Mouse (Mus musculus) G1E (cell line): ENCODE data around the gene Gm11077.

ENCODE experiments used
- CTCF ChIP-seq: IDR thresholded peaks from 2 replicates; pipeline ENCODE4 v1.5.1; 2012; ENCODE audit warnings: low read depth, low read length, inconsistent platforms, mixed read lengths
- GATA1 ChIP-seq: IDR thresholded peaks from 2 replicates; pipeline ENCODE4 v1.6.1; 2012; ENCODE audit warnings: borderline replicate concordance, low read length, inconsistent platforms, mixed read lengths
- GATA2 ChIP-seq: IDR thresholded peaks from 2 replicates; pipeline ENCODE4 v1.6.1; 2012; ENCODE audit warnings: low read depth, low read length, inconsistent platforms, borderline replicate concordance
- TAL1 ChIP-seq: conservative IDR thresholded peaks from 2 replicates; pipeline ENCODE4 v1.6.1; 2012; ENCODE audit warnings: low read depth, low read length, inconsistent platforms, mixed read lengths

GRCm38 (mm10) chr6:140705132-140705531, 24.0 kb upstream of the Gm11077 start:
- TF ChIP-seq CTCF (no peak), GATA1 (no peak), TAL1 (no peak), GATA2 (no peak)
